In the genomic region with DNA sequence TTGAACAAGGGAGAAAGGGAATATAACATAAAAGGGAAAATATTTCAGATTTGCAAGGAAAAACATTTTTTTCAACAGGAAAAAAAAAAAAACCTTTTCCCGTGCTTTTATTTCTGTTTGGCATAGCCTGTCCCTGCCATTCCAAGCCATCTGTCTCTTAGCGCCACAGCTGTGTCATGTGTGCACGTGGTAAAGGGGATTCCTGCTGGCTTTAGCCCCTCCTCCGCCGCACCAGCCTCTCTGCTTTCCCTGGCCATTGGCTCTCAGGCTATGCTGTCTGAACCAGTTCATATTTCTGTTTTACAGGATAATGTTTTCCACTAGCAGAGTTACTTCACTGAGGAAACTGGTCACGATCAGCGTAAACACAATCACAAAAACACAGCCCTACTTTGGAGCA, we compare ENCODE assay signal across 9 mouse cellular contexts. TPM values are rescaled to one million over a fixed set of nuclear protein-coding genes. Genes with fewer than 3 reads are reported as not detected.
DNase-seq lines count a peak whose midpoint lies in the region; ATAC-seq and TF ChIP-seq lines count a peak whose summit lies in the region.
"Had no signal": no experiment of that assay in that cellular context is flagged by ENCODE, and none has a peak within 500 bp of the region (broad histone marks: within the 10 kb centered on the region; RNA-seq: fewer than 3 reads in every experiment).

No protein-coding gene starts in this region.

- DNase-seq in kidney, adult 2 months = peak; percentile 38
- no peak for DNase-seq in kidney, adult 18-20 months
- DNase-seq in gastrocnemius, postnatal 10 days = peak; percentile 48
- peak; percentile 38 to 53 for DNase-seq in layer of hippocampus, postnatal 25 days (ENCODE audit: extremely low spot score in 1 of 2, low spot score in 1 of 2)
- no peak for DNase-seq in midbrain, embryonic 11.5 days (ENCODE audit: low spot score, missing footprints)
- peak; percentile 39 for DNase-seq in skeletal muscle tissue, adult 2 months (ENCODE audit: low read depth, low spot score)
- no peak for DNase-seq in heart, adult 8-10 months (ENCODE audit: low spot score)
- DNase-seq in thymus, postnatal 36 days = no peak

- no peak for TF ChIP-seq CTCF in kidney, adult 2 months (conservative IDR thresholded peaks at IDR 0.05; ENCODE audit: insufficient read depth, insufficient read length, low read depth, low read length)

- H3K27ac ChIP-seq in kidney, adult 2 months (ENCODE audit: insufficient read depth, low read depth, low read length) = no peak overlapping the region
- no peak overlapping the region for H3K27ac ChIP-seq in midbrain, embryonic 11.5 days (ENCODE audit: low read depth, low read length)

- ATAC-seq in midbrain, embryonic 11.5 days (ENCODE audit: low FRiP score) = peak; percentile 90; the same call in 1 of the 2 replicates
- ATAC-seq: Patski had no signal

- H3K4me2 ChIP-seq in midbrain, embryonic 11.5 days = no peak overlapping the region

- no peak for TF ChIP-seq POLR2A in kidney, adult 2 months (IDR thresholded peaks at IDR 0.05; ENCODE audit: low read depth, low read length)

- no peak overlapping the region for H3K9ac ChIP-seq in midbrain, embryonic 11.5 days (ENCODE audit: low read length)

- H3K9me3 ChIP-seq in midbrain, embryonic 11.5 days (ENCODE audit: control insufficient read depth, low read length) = no peaks in the 10 kb centered on the region

- H3K4me1 ChIP-seq in kidney, adult 2 months (ENCODE audit: control insufficient read depth, insufficient read depth, low read length) = no peaks in the 10 kb centered on the region
- H3K4me1 ChIP-seq in midbrain, embryonic 11.5 days (ENCODE audit: control insufficient read depth, insufficient read depth, low read length) = no peaks in the 10 kb centered on the region

- WGBS in kidney, adult 2 months = 44% methylated on average over 7 of the region's 7 CpGs
- 48% methylated on average over 7 of the region's 7 CpGs for WGBS in midbrain, embryonic 11.5 days

- no peak overlapping the region for H3K4me3 ChIP-seq in kidney, adult 2 months (ENCODE audit: insufficient read depth, low read depth, low read length)
- H3K4me3 ChIP-seq in midbrain, embryonic 11.5 days (ENCODE audit: low read depth, low read length) = no peak overlapping the region

- H3K27me3 ChIP-seq in kidney, adult 2 months (replicated peaks; ENCODE audit: control insufficient read depth, insufficient read depth, low read length) = no peaks in the 10 kb centered on the region
- no peaks in the 10 kb centered on the region for H3K27me3 ChIP-seq in midbrain, embryonic 11.5 days (ENCODE audit: control insufficient read depth, insufficient read depth, low read length)
- H3K27me3 ChIP-seq: Patski had no signal

- no peaks in the 10 kb centered on the region for H3K36me3 ChIP-seq in kidney, adult 2 months (ENCODE audit: control insufficient read depth, insufficient read depth, low read length)
- H3K36me3 ChIP-seq in midbrain, embryonic 11.5 days (ENCODE audit: control insufficient read depth, insufficient read depth, low read length) = no peaks in the 10 kb centered on the region

RNA-seq across cellular contexts. Expression of gene Dyrk2, which starts 49.1 kb away (rescaled TPM):
- 21.2 and 21.5 TPM in 2 replicates for polyA plus RNA-seq in kidney, adult 2 months (2012; rRNA removed)
- total RNA-seq in gastrocnemius, postnatal 10 days (2021) = 100 to 1,000 TPM in 1 of 2 experiments, 10 to 100 TPM in 1; 91.0 to 109 TPM
- total RNA-seq in layer of hippocampus, postnatal 25 days (2021) = 10 to 100 TPM; 53.1 to 63.3 TPM
- polyA plus RNA-seq in midbrain, embryonic 11.5 days (2014; fragmentation: Nextera tagmentation; extraction: Ambion mirVana) = 12.1 and 12.4 TPM in 2 replicates
- total RNA-seq in heart, adult 8-10 months (2022) = 10 to 100 TPM; 22.2 to 36.2 (median 27.6) TPM

Comparison
In these comparisons a context has a peak if more than half of its experiments do, and no peak if none do; other contexts are left out.
1. DNase-seq: peak in kidney, adult 2 months (single experiment), gastrocnemius, postnatal 10 days (single experiment), layer of hippocampus, postnatal 25 days (2 of 2) and skeletal muscle tissue, adult 2 months (single experiment); none in kidney, adult 18-20 months (single experiment), midbrain, embryonic 11.5 days (single experiment), heart, adult 8-10 months (single experiment) and thymus, postnatal 36 days (0 of 2).